Mouse (Mus musculus): Measurements from ENCODE around the gene Spata1. TPM values are rescaled to one million over a fixed set of nuclear protein-coding genes. Genes with fewer than 3 reads are reported as not detected.

The Spata1 gene
- polyA plus RNA-seq (2017; shearing (Covaris generic)) = 6.0 TPM

DNA sequence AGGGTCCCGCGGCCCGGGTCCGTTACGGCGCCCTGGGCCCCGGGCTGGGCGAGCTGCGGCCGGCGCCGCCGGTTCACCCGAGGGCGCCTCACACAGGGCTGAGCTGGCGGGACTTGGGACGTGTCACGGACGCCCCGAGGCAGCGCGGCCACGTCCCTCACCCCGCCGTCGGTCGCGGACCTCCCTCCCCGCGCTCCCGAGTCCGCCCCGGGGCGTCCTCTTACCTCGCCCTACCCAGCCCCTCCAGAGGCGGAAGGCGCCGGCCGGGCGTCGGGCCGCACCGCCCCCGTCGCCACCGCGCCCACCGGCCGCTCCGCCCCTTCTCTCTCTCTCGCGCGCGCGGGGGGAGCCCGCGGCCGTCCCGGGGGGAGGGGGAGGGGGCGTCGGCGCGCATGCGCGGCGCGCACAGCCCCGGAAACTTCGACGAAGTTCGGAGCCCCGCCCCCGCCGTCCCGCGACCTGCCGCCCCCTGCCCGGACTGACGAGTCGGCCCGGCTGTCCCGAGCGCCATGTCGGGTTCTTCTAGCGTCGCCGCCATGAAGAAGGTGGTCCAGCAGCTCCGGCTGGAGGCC, at the start of gene Spata1, which contains the start of gene Gng5:
Gene Spata1, minus strand, starts transcription at position 323 of the 572 bp plus-strand sequence.
Gene Gng5, plus strand, starts transcription at position 377 of the 572 bp plus-strand sequence.

DNA sequence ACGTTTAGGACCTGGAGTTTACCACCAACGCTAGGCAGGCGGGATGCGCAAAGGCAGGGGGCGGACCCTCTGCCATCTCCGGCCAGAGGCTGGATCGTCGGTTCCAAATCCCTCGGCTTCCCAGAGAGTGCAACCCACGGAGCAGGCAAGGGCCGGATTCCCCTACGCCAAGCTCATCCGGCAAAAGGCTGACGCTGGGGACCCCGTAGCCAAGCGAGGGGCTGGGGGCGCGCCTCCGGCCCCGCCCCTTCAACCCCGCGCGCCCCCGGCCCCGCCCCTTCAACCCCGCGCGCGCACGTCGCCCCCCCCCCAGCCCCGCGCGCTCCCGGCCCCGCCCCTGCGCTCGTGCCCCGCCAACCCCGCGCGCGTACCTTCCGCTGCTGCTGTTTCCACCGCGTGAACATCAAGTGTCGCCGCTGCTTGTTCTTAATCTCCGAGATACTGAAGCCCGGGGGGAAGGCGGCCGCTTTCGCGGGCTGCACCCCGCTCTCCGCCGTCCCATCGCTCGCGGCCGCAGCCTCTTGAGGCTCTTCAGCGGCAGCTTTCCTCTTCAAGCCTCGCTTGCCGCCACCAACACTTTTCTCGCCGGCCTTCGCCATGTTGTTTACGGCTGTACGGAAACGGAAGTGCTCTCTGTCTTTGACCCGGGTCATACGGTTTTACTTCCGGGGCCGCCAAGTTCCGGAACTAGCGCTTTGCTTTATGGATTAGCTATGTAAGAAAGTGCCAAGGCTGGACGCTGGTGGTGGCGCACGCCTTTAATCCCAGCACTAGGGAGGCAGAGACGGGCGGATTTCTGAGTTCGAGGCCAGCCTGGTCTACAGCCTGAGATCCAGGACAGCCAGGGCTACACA, 21.5 kb upstream of the Spata1 start, which contains the start of gene Rpf1:
Gene Rpf1, minus strand, starts transcription at position 632 of the 854 bp plus-strand sequence.

DNA sequence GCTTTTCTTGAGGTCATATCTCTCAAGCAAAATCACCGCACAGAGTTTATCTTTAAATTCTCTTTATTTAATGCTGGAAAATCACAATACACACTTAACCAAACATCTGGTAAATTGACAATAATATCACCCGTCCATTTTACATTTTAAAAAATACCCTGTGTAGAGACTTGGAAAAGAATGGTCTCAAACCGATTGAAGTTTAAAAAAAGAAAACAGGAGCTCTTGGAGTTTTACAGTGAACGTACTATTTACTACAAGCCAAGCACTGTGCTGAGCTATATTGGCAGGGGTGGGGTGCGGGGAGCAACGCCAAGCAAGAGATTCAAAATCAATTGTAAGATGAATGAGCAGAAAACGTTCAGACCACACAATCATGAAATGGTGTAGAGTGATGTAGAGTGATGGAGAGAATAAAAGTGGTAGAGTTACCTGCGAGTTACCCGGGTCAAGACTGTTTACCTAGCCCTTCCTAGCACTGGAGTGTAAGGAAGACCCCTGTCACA, 49.8 kb downstream of the Spata1 start, which contains the start of gene Ctbs:
Gene Ctbs, plus strand, starts transcription at position 51 of the 506 bp plus-strand sequence.

Other genes with a start within 250 kb of the Spata1 start
- 0.31 TPM for gene Ssx2ip, start 95.1 kb downstream of the Spata1 start, polyA plus RNA-seq (2017; shearing (Covaris generic))
- gene Ctbs, start 50.0 kb downstream of the Spata1 start, polyA plus RNA-seq (2017; shearing (Covaris generic)) = 10.1 TPM
- 517 TPM for gene Gng5, start 54 bp upstream of the Spata1 start, polyA plus RNA-seq (2017; shearing (Covaris generic))
- gene Rpf1, start 21.7 kb upstream of the Spata1 start, polyA plus RNA-seq (2017; shearing (Covaris generic)) = 88.0 TPM
- not detected for gene Uox, start 70.7 kb upstream of the Spata1 start, polyA plus RNA-seq (2017; shearing (Covaris generic))
- gene Dnase2b, start 115.8 kb upstream of the Spata1 start, polyA plus RNA-seq (2017; shearing (Covaris generic)) = not detected
- gene 4930503B20Rik, start 151.6 kb upstream of the Spata1 start, polyA plus RNA-seq (2017; shearing (Covaris generic)) = not detected
- 0.81 TPM for gene Samd13, start 185.8 kb upstream of the Spata1 start, polyA plus RNA-seq (2017; shearing (Covaris generic))

Measured in CD4-positive, CD25-positive, alpha-beta regulatory T cell, adult 9 weeks (primary cell).